Mouse (Mus musculus) B cell, adult 2 months (primary cell): Measurements from ENCODE around the gene Traf3ip1.
"Not testable (repeated sequence)": the region's sequence is repeated elsewhere in the genome, so short reads cannot be mapped to it uniquely, and the experiment has no call there.

ENCODE experiments used
- DNase-seq, 2 experiments: peaks; one replicate each; pipeline ENCODE4 v3.0.0; 2022

Gene Traf3ip1

DNA sequence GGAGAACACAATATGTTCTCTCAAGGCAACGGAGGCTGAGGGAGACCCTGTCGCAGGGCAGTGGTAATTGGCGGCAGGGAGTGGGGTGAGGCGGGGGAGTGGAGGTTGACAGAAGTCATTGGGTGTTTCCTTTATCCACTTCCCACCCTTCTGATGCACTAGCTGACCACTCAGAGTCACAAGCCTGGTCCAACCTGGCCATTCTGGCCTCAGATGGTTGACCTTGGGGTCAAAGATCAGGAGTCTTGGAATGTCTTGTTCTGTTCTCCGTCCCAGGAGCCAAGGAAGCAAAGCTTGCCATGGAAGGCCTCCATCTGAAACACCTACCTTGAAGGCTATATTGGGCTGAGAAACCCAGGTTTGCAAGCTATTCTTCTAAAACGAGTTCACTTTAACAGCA is 28.3 kb upstream of the Traf3ip1 start:
- DNase-seq: no peak

DNA sequence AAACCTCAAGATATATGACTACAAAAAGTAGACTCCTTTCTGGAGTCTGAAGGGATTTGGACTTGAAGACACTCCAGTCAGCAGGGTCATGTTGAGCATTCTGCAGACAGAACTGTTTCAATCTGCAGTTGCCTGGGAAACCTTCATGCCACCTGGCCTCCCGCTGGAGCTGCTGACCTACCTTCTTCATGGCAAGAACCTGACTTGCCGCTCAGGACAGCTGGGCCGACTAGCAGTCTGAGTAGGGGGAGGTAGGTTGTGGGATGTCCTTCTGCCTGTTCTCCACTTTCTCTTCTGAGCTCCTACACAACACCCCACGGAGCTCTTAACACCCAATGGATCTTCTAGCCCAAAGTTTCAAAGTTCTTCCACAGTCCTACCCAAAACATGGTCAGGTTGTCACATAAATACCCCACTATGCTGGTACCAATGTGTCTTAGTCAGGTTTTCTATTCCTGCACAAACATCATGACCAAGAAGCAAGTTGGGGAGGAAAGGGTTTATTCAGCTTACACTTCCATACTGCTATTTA is 24.5 kb upstream of the Traf3ip1 start:
- no peak for DNase-seq

- DNase-seq: not testable (repeated sequence)
Observed at GRCm38 (mm10) chr1:91478145-91478544, 16.3 kb upstream of the Traf3ip1 start.

DNA sequence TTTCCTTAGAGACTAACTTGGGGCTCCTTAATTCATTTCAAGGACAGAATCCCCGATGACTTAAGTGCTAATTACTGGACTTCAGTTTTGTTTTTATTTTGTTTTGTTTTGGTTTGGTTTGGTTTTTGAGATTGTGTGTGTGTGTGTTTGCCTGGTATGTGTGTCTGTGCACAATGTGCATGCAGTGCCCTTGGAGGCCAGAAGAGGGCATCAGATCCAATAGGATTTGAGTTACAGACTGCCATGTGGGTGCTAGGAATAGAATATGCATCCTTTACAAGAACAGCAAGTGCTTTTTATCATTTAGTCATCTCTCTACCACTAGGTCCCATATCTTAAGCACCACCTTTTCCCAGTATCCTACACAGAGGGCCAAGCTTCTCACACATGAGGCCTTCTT is 15.5 kb upstream of the Traf3ip1 start:
- no peak for DNase-seq

DNA sequence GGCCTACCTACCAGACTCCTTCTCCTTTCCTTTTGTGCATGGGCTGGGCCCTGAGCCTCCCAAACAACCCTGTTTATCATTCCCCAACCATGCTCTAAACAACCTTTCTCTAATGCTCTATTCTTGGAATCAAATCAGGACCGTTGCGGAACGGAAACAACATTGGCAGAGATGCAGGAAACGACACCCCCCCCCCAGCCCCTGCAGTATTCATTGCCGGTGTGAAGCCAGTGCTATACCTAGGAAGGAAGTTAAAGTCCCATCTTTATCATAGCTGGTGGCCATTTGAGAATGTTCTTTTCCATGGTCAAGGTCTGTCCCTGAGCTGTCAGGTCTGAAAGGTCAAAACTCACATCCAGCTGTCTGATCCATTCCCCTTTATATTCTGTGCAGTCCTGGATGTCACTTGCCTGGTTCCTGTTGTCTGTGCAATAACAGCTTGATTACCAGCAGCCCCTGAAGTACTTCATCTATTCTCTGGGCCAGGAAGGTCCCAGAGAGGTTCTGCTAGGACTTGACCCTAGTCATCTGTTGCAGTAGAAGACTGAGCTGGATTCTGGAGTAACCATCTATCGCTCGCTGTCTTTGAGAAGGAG is 11.7 kb upstream of the Traf3ip1 start:
- no peak for DNase-seq

DNA sequence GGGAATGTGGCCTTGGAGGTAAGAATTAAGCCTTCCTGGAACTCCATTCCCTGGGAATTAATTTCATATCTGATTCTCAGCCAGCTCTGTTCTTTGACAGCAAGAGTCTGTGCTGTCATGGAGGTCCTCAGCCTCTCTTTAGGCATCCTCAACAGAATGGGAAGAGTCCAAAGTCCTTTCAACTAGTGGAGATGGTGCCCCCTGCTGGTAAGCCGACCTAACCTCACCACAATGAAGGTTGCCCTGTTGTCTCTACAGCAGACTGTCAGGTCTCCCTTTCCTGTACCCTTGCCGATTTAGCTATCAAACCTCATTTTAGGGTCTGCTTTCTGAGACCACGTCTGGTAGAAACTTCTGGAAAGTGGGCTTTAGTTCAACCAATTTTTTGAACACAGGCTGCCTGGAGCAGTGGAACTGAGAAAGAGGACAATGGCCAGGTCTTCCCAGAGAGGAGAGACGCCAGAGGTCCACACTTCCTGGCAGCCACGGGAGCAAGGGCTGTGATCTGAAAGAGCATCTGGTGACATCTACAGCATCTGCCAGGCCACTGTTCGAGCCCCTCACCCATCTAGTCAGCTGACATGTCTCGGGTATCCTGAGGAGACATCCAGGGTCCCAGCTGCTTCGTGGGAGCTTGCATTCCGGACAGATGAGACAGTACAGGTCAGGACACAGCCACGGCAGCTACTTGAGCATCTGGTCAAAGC is 11.0 kb upstream of the Traf3ip1 start:
- DNase-seq: peak; percentile 86 to 88

DNA sequence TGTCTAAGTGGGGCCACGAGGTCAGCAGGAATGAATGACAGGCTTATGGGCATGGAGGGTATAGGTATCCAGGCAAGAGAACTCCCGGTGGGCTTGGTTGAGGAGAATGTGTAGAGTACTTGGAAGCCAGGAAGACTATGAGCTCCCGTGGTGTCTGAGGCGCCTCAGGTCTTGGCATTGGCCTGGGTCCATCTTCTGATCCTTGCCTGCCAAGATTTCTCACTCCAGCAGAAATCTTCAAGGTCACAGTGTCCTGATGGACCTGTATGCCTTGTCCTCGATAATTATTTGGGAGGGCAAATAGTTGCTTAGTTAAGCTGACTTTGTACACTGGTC is 10.5 kb upstream of the Traf3ip1 start:
- DNase-seq: no peak

DNA sequence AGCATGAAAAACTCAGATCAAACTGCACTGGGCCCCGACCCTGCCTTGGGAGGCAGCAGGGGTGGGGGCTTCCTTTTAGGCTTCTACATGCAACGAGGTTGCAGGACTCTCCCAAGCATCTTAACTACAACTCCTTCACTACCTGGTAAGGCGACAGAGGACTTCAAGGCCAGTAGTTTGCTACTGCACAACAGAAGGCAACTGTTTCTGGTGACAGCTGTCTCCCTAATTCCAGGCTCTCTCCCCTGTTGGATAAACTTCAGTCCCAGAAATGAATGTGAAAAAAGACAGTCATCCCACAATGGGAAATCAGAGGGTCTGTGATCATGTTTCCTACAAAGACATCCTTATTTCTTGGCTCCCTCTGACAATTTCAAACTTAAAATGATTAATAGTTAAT is 9.0 kb upstream of the Traf3ip1 start:
- DNase-seq: no peak

DNA sequence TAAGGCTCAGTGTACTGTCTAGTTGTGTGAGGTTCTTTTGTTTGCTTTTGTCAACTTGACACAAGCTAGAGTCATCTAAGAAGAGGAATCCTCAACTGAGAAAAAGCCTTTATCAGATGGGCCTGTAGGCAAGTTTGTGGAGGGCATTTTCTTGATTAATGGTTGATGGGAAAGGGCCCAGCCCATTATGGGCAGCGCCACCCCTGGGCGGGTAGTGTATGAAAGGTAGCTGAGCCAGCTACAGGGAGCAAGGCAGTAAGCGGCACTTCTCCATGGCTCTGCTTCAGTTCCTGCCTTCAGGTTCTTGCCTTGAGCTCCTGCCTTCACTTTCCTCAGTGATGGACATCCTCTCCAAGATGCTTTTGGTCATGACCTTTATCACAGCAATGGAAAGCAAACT is 8.3 kb upstream of the Traf3ip1 start:
- DNase-seq: no peak

DNA sequence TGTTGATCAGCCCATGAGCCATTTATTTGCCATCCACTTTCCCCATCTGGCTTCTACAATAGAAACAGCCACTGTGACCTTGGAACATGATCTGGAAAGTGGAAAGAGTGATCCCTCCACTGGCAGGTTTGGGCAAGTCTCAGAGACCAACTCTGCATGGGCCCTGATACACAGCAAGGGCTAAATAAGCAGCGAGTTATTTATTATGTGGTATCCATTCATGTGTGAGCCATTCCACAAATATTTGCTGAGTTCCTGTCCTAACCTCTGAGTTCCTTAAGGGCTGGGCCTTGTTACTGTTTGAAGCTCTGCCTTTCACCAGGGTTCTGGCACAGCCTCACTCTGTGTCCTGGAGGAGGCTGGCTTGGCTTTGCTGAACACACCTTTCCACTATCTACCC is 4.1 kb upstream of the Traf3ip1 start:
- no peak for DNase-seq

- DNase-seq: no peak
Observed at GRCm38 (mm10) chr1:91492740-91493139, 1.7 kb upstream of the Traf3ip1 start.

- peak in 1 of 2 experiments; percentile 8 for DNase-seq
Observed at GRCm38 (mm10) chr1:91493938-91494337, 509 bp upstream of the Traf3ip1 start.

DNA sequence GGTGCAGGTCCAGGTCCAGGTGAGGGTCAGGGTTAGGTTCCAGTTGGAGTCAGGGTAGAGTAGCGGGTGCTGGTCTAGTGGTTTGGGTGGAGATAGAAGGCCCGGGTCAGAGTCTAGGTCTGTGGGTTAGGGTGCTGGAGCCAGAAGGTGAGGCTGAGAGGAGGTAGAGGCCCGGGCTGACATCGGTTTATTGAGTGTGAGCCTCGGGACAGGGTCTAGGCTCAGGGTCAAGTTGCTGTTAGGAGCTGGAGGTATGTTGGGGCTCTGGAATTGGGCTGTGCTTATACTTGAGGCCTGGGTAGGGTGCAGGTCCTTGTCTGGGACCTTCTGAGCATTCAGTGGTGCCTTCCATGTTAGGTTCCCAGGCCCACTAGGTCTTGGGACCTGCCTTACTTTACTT is 874 bp downstream of the Traf3ip1 start:
- DNase-seq: no peak

DNA sequence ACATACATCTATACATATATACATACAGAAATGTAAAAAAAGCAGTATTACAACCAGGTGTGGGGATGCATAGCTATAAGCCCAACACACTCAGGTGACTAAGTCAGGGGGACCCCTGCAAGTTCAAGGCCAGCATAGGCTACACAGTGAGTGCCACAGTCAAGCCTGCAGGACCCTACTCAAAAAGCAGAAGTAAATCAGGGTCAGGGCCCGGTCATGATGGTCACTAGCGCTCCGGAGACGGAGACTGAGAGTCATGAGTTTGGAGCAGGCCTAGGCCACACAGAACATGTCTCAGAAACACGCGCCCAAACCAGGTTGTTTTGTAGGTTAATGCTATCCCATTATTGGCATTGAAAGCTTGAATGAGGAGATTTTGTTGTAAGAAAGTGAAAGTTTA is 4.1 kb downstream of the Traf3ip1 start:
- no peak for DNase-seq

DNA sequence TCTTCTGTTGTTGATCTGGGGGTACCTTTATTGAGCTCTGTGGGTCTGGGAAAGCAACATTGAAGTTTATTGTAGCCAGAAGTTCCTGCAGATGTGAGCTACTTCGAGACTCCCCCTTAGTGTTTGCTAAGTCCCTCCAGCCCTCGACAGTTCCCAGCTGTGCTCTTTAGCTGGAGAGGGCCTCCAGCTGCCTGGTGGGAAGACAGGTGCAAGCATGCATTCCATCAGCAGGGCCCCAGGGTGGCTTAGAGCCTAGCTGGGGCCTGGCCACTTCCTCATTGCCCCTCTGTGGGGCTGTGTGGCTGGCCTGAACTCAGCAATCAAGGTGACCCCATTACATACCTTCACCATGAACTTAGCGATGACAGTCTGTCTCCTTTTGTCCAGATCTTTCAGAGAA is 10.2 kb downstream of the Traf3ip1 start:
- no peak for DNase-seq

GRCm38 (mm10) chr1:91514916-91515315 is 20.5 kb downstream of the Traf3ip1 start:
- DNase-seq: no peak

- no peak for DNase-seq
Observed at GRCm38 (mm10) chr1:91515642-91516041, 21.2 kb downstream of the Traf3ip1 start.

GRCm38 (mm10) chr1:91523759-91524158 is 29.3 kb downstream of the Traf3ip1 start:
- peak; percentile 74 to 77 for DNase-seq

- DNase-seq: no peak
Observed at GRCm38 (mm10) chr1:91525838-91526237, 31.4 kb downstream of the Traf3ip1 start.

DNA sequence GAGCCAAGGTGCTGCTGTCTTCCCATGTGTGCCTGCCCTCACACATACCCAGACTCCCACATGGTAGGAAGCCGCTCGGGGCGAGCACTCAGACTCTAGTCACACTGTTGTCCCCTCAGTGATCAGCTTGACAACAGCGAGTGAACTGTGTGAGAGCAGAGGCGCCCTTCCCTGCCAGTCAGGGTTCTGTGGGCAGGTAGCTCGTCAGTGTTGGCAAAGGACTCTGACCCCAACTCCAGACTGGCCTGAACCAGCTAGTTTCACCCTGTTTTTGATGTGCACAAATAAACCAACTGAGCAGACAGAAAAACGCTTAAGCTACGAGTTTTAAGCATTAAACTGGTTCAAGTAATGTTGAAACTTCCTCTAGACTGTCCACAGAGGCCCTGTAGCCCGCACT is 35.7 kb downstream of the Traf3ip1 start:
- no peak for DNase-seq

DNA sequence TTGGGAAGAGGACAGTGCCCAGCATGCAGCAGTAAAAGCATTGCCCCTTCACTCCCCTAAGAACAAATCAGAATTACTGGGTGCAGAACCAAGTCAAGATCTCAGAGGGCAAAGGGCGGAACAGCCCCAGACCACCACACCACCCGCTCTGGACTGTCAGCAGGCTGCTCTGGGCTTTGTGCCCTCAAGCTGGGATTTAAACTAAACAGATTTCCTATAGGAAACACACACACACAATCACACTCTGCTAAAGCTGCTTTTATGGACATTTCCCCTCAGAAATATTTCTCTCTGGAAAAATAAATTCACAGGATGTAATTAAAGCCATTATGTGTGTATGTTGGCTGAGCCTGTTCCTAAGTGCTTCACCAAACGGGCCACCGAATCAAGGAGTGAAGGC is 37.8 kb downstream of the Traf3ip1 start:
- DNase-seq: no peak

DNA sequence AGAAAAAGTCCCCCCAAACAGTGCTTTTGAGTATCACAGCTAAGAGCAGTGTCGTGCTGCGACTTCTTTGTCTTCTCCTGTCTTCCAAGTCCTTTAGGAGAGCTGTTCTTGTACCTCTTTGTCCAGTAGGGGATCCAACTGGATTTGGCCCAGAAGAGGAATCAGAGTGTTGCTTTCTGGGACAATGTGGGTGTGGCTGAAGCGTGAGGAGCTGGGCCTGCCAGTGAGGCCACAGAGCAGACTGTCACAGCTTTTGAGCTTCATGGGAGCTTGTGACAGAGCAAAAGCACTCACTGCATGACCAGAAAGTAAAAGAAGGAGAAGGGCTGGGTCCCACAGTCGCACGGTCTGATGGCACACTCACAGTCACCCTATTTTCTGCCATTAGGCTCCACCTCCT is 38.4 kb downstream of the Traf3ip1 start:
- no peak for DNase-seq

GRCm38 (mm10) chr1:91533483-91533882 is 39.0 kb downstream of the Traf3ip1 start:
- no peak for DNase-seq

DNA sequence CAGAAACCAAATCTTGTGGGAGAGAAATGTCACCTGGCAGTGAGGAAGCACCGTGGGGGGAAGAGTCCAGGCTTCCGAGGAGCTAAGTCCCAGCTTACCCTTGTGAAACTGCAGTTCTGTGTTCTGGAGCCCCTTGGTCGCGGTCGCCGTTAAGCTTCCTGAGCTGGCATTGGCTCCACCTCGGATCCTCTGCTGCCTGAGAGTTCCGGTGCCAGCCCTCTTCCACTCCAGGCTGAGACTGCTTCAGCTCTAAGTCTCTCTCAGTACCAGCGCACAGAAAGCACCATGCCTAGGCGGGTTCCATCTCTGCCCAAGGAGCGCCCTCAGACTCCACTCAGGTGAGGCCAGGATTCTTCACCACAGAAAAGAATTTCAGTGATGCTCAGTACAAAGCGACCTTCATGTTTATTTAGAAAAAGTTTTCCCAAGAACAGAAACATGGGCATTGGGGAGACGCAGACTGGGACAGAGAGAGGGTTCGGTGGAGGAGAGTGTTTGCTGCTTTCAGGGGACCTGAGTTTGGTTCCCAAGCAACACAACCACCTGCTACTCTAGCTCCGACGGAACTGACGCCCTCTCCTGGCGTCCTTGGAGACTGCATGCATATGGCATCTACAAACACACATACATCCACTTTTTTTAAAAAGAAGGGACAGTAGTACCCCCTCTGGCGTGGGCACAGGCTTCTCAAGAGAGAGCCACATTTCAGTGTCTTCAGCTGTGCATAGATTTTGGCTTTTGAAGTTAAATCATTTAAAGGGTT is 39.7 kb downstream of the Traf3ip1 start:
- DNase-seq: no peak
